ENCODE assay signal across 17 mouse cellular contexts in genomic region chr5:140225103-140225502, GRCm38 (mm10).
"Had no signal": no experiment of that assay in that cellular context is flagged by ENCODE, and none has a peak within 500 bp of the region (broad histone marks: within the 10 kb centered on the region; RNA-seq: fewer than 3 reads in every experiment).

No protein-coding gene starts in this region.

- ATAC-seq: intestine, postnatal 0 days; liver, embryonic 12.5 days; midbrain, embryonic 13.5 days; midbrain, embryonic 16.5 days had no signal

- H3K4me3 ChIP-seq: limb, embryonic 10.5 days; limb, embryonic 13.5 days; liver, embryonic 12.5 days; liver, embryonic 15.5 days; lung, embryonic 15.5 days; megakaryocyte, embryonic 14.5 days; midbrain, embryonic 10.5 days; midbrain, embryonic 13.5 days had no signal

- H3K9me3 ChIP-seq: limb, embryonic 10.5 days; limb, embryonic 13.5 days; liver, embryonic 12.5 days; liver, embryonic 15.5 days; lung, embryonic 15.5 days; megakaryocyte, embryonic 14.5 days; midbrain, embryonic 10.5 days; midbrain, embryonic 13.5 days had no signal

- H3K27me3 ChIP-seq: limb, embryonic 13.5 days; liver, embryonic 12.5 days; liver, embryonic 15.5 days; lung, embryonic 15.5 days; megakaryocyte, embryonic 14.5 days; midbrain, embryonic 13.5 days had no signal

- H3K9ac ChIP-seq: limb, embryonic 13.5 days; liver, embryonic 12.5 days; liver, embryonic 15.5 days; lung, embryonic 15.5 days; midbrain, embryonic 13.5 days had no signal

- DNase-seq: kidney, postnatal 10 days; liver; lung, adult 18-20 months; lung, postnatal 10 days; lung, postnatal 4 days; thymus, adult 18-20 months; thymus, postnatal 36 days had no signal

- H3K36me3 ChIP-seq: liver, embryonic 15.5 days; lung, embryonic 15.5 days; midbrain, embryonic 13.5 days had no signal

- H3K4me1 ChIP-seq: limb, embryonic 13.5 days; liver, embryonic 15.5 days; lung, embryonic 15.5 days had no signal

- H3K27ac ChIP-seq: limb, embryonic 10.5 days; limb, embryonic 13.5 days; liver, embryonic 12.5 days; liver, embryonic 15.5 days; lung, embryonic 15.5 days; midbrain, embryonic 13.5 days had no signal

- H3K4me2 ChIP-seq: limb, embryonic 13.5 days; liver, embryonic 12.5 days; liver, embryonic 15.5 days; lung, embryonic 15.5 days; midbrain, embryonic 13.5 days had no signal
